Mouse (Mus musculus) heart, embryonic 14.5 days (tissue): Measurements from ENCODE around the gene Suclg1. TPM values are rescaled to one million over a fixed set of nuclear protein-coding genes. Genes with fewer than 3 reads are reported as not detected.
A peak's percentile ranks its signal among the peaks of the same experiment; 100 is the strongest.

Experiments used
- ATAC-seq: fragments of 200-750 bp; cut with Nextera tagmentation; 2 replicates; pipeline ENCODE4 v1.8.0; 2017; ENCODE audit warnings: low read depth, moderate TSS enrichment; ENCODE audit not compliant: insufficient number of reproducible peaks, insufficient read depth, low FRiP score
- H3K27ac ChIP-seq, 2 experiments: fragments of 200-500 bp in 1 of 2; fragments of 300-500 bp in 1 of 2; sonication (generic) in 1 of 2; replicated peaks in 1 of 2; 2 replicates each; pipeline ENCODE4 v1.5.1; 2012 to 2014; ENCODE audit warnings: low read depth in 2 of 2, low read length in 2 of 2, control low read depth in 1 of 2, mild to moderate bottlenecking in 1 of 2, mixed read lengths in 1 of 2; ENCODE audit not compliant: control insufficient read depth in 1 of 2, insufficient read depth in 1 of 2
- H3K27me3 ChIP-seq: fragments of 300-500 bp; sonication (generic); 2 replicates; pipeline ENCODE4 v1.6.1; 2014; ENCODE audit warnings: mild to moderate bottlenecking, low read length, control low read depth; ENCODE audit not compliant: control insufficient read depth, insufficient read depth
- H3K36me3 ChIP-seq: fragments of 300-500 bp; sonication (generic); 2 replicates; pipeline ENCODE4 v1.6.1; 2014; ENCODE audit warnings: mild to moderate bottlenecking, control low read depth, low read length, mixed read lengths; ENCODE audit not compliant: control insufficient read depth, insufficient read depth
- H3K4me1 ChIP-seq, 2 experiments: fragments of 200-500 bp in 1 of 2; fragments of 300-500 bp in 1 of 2; sonication (generic) in 1 of 2; 2 replicates each; pipeline ENCODE4 v1.6.1; 2012 to 2014; ENCODE audit warnings: low read length in 2 of 2, control low read depth in 1 of 2, mixed read lengths in 1 of 2; ENCODE audit not compliant: control insufficient read depth in 2 of 2, insufficient read depth in 2 of 2
- H3K4me2 ChIP-seq: fragments of 300-500 bp; sonication (generic); 2 replicates; pipeline ENCODE4 v1.6.1; 2014; ENCODE audit warnings: mild to moderate bottlenecking, low read length
- H3K4me3 ChIP-seq, 2 experiments: fragments of 200-500 bp in 1 of 2; fragments of 300-500 bp in 1 of 2; sonication (generic) in 1 of 2; 2 replicates each; pipeline ENCODE4 v1.5.1; 2012 to 2014; ENCODE audit warnings: low read length in 2 of 2, mild to moderate bottlenecking in 2 of 2, control low read depth in 1 of 2, low read depth in 1 of 2, moderate library complexity in 1 of 2; ENCODE audit not compliant: control insufficient read depth in 1 of 2, insufficient read depth in 1 of 2
- H3K9ac ChIP-seq: fragments of 300-500 bp; sonication (generic); 2 replicates; pipeline ENCODE4 v1.6.1; 2014; ENCODE audit warnings: mild to moderate bottlenecking, low read length
- H3K9me3 ChIP-seq: fragments of 300-500 bp; sonication (generic); 2 replicates; pipeline ENCODE4 v1.6.1; 2016; ENCODE audit warnings: low read length, control low read depth; ENCODE audit not compliant: control insufficient read depth
- WGBS: fragments of 180-500 bp; shearing (Covaris S2); extraction: QIAGEN DNeasy Blood & Tissue Kit; methylation state at CpG from one replicate; pipeline ENCODE4 v1.1.7; 2014; 5-methylcytosine and 5-hydroxymethylcytosine counted together
- polyA plus RNA-seq: library from polyadenylated mRNA; unstranded; fragments of >200 nt; fragmentation: Nextera tagmentation; extraction: Ambion mirVana; gene quantifications from 2 replicates; pipeline ENCODE4 v1.2.1, GENCODE M21; 2014

Suclg1 gene
- polyA plus RNA-seq, 1 experiment from 2014 or later = 333 TPM

DNA sequence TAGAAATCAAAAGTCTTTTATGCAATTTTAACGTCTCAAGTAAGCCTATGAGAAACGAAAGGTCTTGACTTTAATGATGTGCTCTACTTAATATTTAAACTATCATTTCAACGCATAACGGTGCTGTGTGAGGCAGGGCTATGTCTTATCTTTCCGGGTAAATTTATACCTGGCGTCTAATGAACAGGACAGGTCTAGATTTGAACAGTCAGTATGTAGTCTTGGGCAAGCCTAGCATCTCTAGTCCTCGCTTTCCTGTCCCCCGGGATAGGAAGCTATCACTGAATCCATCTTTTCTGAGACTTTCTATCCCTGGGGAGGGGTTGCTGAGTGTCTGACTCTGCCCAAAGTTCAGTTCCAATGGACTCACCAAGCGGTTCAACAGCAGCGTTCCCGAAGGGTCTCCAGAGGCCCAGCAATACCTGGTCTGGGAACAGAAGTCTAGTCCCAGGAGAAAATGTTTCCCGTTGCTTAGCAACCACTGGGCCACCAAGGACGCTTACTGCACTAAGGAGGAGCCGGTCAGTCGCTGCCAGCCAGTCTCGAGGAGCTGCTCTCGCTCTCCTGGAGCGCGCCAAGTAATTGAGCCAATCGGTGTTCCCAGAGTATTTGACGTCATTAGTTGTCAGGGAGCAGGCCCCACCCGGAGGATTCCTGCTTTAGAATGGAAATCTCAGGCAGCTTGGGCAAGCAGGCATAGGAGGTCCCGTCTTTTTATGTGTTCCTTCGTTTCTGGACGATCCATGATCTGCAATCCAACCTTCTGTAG, 26.8 kb upstream of the Suclg1 start, which contains the start of gene Dnah6:
Dnah6 (minus strand) TSS at position 463 of the 769 bp plus-strand sequence.
- H3K9me3 ChIP-seq = no peaks in the 10 kb centered on the region
- peak within 1 kb of the TSS; percentile 79 for H3K4me2 ChIP-seq
- ATAC-seq = peak; percentile 93
- H3K36me3 ChIP-seq = no peaks in the 10 kb centered on the region
- H3K27ac ChIP-seq = peak within 1 kb of the TSS; percentile 93 to 94
- H3K9ac ChIP-seq = peak within 1 kb of the TSS; percentile 74
- H3K27me3 ChIP-seq = no peaks in the 10 kb centered on the region
- H3K4me3 ChIP-seq = peak within 1 kb of the TSS; percentile 31 to 39
- H3K4me1 ChIP-seq = peaks cover 9 to 11% of the 10 kb centered on the region in 2 experiments; a peak in 2 of 4 replicates
- WGBS = 37% methylated on average over 25 of the region's 25 CpGs

- H3K9ac ChIP-seq = peak overlapping the region; percentile 74
- H3K9me3 ChIP-seq = no peaks in the 10 kb centered on the region
- no peaks in the 10 kb centered on the region for H3K27me3 ChIP-seq
- H3K4me1 ChIP-seq = peaks cover 9 to 11% of the 10 kb centered on the region in 2 experiments; a peak in 2 of 4 replicates
- peak overlapping the region; percentile 31 to 39 for H3K4me3 ChIP-seq
- H3K4me2 ChIP-seq = peak overlapping the region; percentile 79
- H3K27ac ChIP-seq = peak overlapping the region; percentile 93 to 94
- no peaks in the 10 kb centered on the region for H3K36me3 ChIP-seq
- 25% methylated on average over 23 of the region's 23 CpGs for WGBS
- 0 out of 2 replicates have a peak, but pooled peaks have one; percentile 3 for ATAC-seq
These were observed 26.0 kb upstream of the Suclg1 start for GRCm38 (mm10) chr6:73221958-73222735.

- Histone ChIP-seq H3K9ac (peak overlapping the region; percentile 59; the same call in 1 of the 2 replicates), H3K27me3 (no peaks in the 10 kb centered on the region), H3K4me3 (peak overlapping the region; percentile 16 to 19; a peak in 2 of 4 replicates), H3K4me2 (peak overlapping the region; percentile 58), H3K36me3 (no peaks in the 10 kb centered on the region), H3K4me1 (peaks cover 9 to 11% of the 10 kb centered on the region in 2 experiments; a peak in 2 of 4 replicates), H3K9me3 (no peaks in the 10 kb centered on the region), H3K27ac (peak overlapping the region; percentile 74 to 91; a peak in 3 of 4 replicates)
- 3% methylated on average over 9 of the region's 10 CpGs for WGBS
- peak; percentile 80 for ATAC-seq
These were observed 25.2 kb upstream of the Suclg1 start for GRCm38 (mm10) chr6:73222841-73223526.

DNA sequence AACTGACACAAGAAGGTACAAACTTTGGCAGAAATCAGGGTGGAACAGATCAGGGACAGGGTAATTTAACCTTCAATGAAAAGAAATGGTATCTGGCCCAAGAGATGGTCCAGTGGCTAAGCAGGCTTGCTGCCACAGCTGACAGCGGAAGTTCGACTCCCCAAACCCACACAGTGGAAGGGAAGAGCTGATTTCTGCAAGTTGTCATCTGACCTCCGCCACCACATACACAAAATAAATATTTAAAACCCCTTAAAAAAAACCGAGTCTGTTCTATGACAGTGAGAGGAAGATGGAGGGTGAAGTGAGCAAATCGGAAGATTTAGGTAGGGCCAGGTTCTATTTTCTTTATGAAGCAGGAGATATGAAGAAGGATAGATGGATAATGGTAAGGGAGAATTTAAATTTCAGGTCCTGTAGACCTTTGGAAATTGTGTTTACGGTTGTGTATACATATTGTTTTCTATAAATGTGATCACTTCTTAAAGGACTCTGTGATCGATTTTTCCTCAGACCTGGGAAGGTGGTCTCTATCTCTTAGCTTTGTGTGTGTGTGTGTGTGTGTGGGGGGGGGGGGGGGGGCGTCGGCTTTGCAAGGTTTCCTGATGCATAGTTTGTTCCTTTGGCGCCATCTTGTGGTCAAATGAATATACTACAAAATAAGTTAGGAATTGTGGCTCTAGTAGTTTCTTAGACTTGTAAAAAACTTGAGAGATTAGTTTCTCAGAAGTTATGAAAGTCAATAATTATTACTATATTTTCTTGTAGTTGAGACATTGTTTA, 20.6 kb upstream of the Suclg1 start:
- ATAC-seq = no peak
- Histone ChIP-seq H3K4me3 (no peak overlapping the region), H3K9me3 (no peaks in the 10 kb centered on the region), H3K27me3 (no peaks in the 10 kb centered on the region), H3K9ac (no peak overlapping the region), H3K27ac (no peak overlapping the region), H3K36me3 (no peaks in the 10 kb centered on the region), H3K4me1 (peaks cover 3 to 4% of the 10 kb centered on the region in 2 experiments; a peak in 1 of 4 replicates), H3K4me2 (no peak overlapping the region)
- WGBS = 33% methylated on average over 10 of the region's 10 CpGs

DNA sequence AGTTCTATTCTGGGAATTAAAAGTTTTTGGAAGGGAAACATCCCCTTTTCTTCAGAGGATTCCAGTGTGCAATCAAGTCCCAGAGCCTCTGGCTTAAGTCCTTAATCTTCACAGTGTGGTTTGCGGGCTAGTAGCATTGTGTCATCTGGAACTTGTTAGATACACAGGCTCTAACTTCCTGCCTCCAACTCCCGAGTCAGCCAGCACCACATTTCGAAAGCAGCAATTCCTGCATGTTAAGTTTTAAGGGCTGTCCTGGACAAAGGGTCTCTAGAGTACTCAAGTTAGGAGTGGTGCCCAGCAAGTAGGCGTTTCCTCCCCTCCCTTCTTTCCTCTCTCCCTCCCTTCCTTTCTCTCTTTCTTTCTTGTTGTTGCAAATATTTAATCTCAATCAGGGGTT, 19.8 kb upstream of the Suclg1 start:
- 40% methylated on average over 4 of the region's 4 CpGs for WGBS
- Histone ChIP-seq H3K4me2 (no peak overlapping the region), H3K27ac (no peak overlapping the region), H3K9me3 (no peaks in the 10 kb centered on the region), H3K9ac (no peak overlapping the region), H3K4me3 (no peak overlapping the region), H3K36me3 (no peaks in the 10 kb centered on the region), H3K4me1 (peaks cover 0 to 2% of the 10 kb centered on the region in 2 experiments; a peak in 1 of 4 replicates), H3K27me3 (no peaks in the 10 kb centered on the region)
- ATAC-seq = no peak

- Histone ChIP-seq H3K27ac (no peak overlapping the region), H3K4me2 (no peak overlapping the region), H3K9me3 (no peaks in the 10 kb centered on the region), H3K9ac (no peak overlapping the region), H3K27me3 (no peaks in the 10 kb centered on the region), H3K36me3 (no peaks in the 10 kb centered on the region), H3K4me1 (peaks cover 0 to 2% of the 10 kb centered on the region in 2 experiments; a peak in 1 of 4 replicates), H3K4me3 (no peak overlapping the region)
- no peak for ATAC-seq
- WGBS = 78% methylated on average over 3 of the region's 3 CpGs
These were observed 19.3 kb upstream of the Suclg1 start for GRCm38 (mm10) chr6:73228881-73229280.
